Mouse (Mus musculus) bone marrow, adult 2 months (tissue): Measurements from ENCODE around the gene Ints6.

Source experiments
- CTCF ChIP-seq: fragments of 200-500 bp; IDR thresholded peaks from 2 replicates; pipeline ENCODE4 v1.5.1; 2011; ENCODE audit warnings: low read length, control low read depth; ENCODE audit not compliant: control insufficient read depth, insufficient read depth
- POLR2A ChIP-seq: fragments of 200-500 bp; IDR thresholded peaks from 2 replicates; pipeline ENCODE4 v1.6.1; 2011; ENCODE audit warnings: low read depth, mild to moderate bottlenecking, control low read depth, low read length, borderline replicate concordance; ENCODE audit not compliant: control insufficient read depth

- TF ChIP-seq CTCF (no peak), POLR2A (no peak)
These were observed 46.0 kb upstream of the Ints6 start for GRCm38 (mm10) chr14:62806921-62807320.
